In the genomic region with DNA sequence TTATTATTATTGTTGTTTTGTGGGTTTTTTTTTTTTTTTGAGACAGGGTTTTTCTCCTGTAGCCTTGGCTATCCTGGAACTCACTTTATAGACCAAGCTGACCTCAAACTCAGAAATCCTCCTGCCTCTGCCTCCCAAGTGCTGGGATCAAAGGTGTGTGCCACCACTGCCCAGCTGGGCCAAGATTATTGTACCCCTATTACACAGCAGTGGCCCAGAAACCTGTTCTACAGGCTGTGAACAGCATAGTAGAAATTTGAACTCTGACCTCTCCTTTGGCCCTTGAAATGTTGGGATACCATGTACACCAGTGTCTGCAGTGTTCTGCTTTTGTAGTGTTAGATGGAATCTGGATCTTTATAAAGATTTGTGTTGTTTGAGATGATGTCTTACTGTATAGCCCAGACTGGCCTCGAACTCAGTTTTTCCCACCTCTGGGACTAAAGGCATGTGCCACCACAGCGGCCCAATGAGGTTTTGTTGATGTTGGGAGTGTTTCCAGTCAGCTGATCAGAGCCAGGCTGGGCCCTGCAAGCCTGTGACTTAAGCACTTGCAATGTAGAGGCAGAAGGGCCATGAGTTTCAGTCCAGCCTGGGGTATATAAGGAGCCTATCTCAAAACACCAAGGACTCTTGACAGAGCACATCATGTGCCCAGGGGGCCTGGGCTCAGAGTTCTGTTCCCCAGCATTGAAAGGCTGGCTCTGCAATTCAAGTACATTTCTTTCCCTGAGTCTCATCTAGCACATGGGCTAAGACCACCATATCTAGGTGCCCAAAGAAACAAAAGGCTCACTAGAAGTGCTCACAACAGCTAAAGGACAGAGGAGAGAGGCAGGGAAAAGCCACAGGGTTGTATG, we compare ENCODE assay signal across 9 mouse cellular contexts. TPM values are rescaled to one million over a fixed set of nuclear protein-coding genes. Genes with fewer than 3 reads are reported as not detected.
DNase-seq lines count a peak whose midpoint lies in the region; ATAC-seq and TF ChIP-seq lines count a peak whose summit lies in the region.
"Had no signal": no experiment of that assay in that cellular context is flagged by ENCODE, and none has a peak within 500 bp of the region (broad histone marks: within the 10 kb centered on the region; RNA-seq: fewer than 3 reads in every experiment).

No protein-coding gene starts in this region.

- H3K27ac ChIP-seq in liver, embryonic 12.5 days: peak overlapping the region; percentile 18; the same call in 1 of the 2 replicates
- H3K27ac ChIP-seq in liver, postnatal 0 days (ENCODE audit: low read depth): no peak overlapping the region
- no peak overlapping the region for H3K27ac ChIP-seq in forebrain, embryonic 12.5 days
- peak overlapping the region; percentile 26; the same call in 1 of the 2 replicates for H3K27ac ChIP-seq in hindbrain, postnatal 0 days
- H3K27ac ChIP-seq in neural tube, embryonic 15.5 days (replicated peaks): no peak overlapping the region

- TF ChIP-seq CTCF in liver, postnatal 0 days (IDR thresholded peaks at IDR 0.05; ENCODE audit: low read depth): no peak
- TF ChIP-seq CTCF in hindbrain, postnatal 0 days (IDR thresholded peaks at IDR 0.05; ENCODE audit: low read depth): no peak

- H3K9me3 ChIP-seq in liver, embryonic 12.5 days (replicated peaks): no peaks in the 10 kb centered on the region
- H3K9me3 ChIP-seq in liver, postnatal 0 days (ENCODE audit: low read length): no peaks in the 10 kb centered on the region
- no peaks in the 10 kb centered on the region for H3K9me3 ChIP-seq in forebrain, embryonic 12.5 days
- no peaks in the 10 kb centered on the region for H3K9me3 ChIP-seq in hindbrain, postnatal 0 days (ENCODE audit: low read length)
- no peaks in the 10 kb centered on the region for H3K9me3 ChIP-seq in neural tube, embryonic 15.5 days (replicated peaks)

- H3K27me3 ChIP-seq in liver, embryonic 12.5 days (replicated peaks): no peaks in the 10 kb centered on the region
- no peaks in the 10 kb centered on the region for H3K27me3 ChIP-seq in liver, postnatal 0 days (ENCODE audit: insufficient read depth, low read length)
- no peaks in the 10 kb centered on the region for H3K27me3 ChIP-seq in forebrain, embryonic 12.5 days
- no peaks in the 10 kb centered on the region for H3K27me3 ChIP-seq in hindbrain, postnatal 0 days (ENCODE audit: insufficient read depth, low read length)
- H3K27me3 ChIP-seq in neural tube, embryonic 15.5 days (replicated peaks): no peaks in the 10 kb centered on the region

- no peaks in the 10 kb centered on the region for H3K36me3 ChIP-seq in liver, embryonic 12.5 days
- H3K36me3 ChIP-seq in liver, postnatal 0 days (replicated peaks; ENCODE audit: insufficient read depth, low read length): no peaks in the 10 kb centered on the region
- H3K36me3 ChIP-seq in forebrain, embryonic 12.5 days (replicated peaks): peaks cover 18% of the 10 kb centered on the region
- 0 out of 2 replicates have a peak, but pooled peaks cover 5% of the 10 kb centered on the region for H3K36me3 ChIP-seq in hindbrain, postnatal 0 days (ENCODE audit: insufficient read depth, low read length)
- no peaks in the 10 kb centered on the region; the same call in 1 of the 2 replicates for H3K36me3 ChIP-seq in neural tube, embryonic 15.5 days

- DNase-seq in liver, postnatal 0 days: no peak
- DNase-seq in hindbrain, postnatal 0 days (ENCODE audit: low spot score): no peak
- DNase-seq in frontal cortex, postnatal 36 days (ENCODE audit: low spot score in 2 of 2): no peak
- DNase-seq in layer of hippocampus, adult 18-20 months (ENCODE audit: low spot score in 2 of 2): no peak

- no peak overlapping the region for H3K4me3 ChIP-seq in liver, embryonic 12.5 days
- no peak overlapping the region for H3K4me3 ChIP-seq in liver, postnatal 0 days (ENCODE audit: low read depth, low read length)
- no peak overlapping the region for H3K4me3 ChIP-seq in forebrain, embryonic 12.5 days (replicated peaks)
- H3K4me3 ChIP-seq in hindbrain, postnatal 0 days (ENCODE audit: low read length): peak overlapping the region; percentile 90; the same call in 1 of the 2 replicates
- no peak overlapping the region; the same call in 1 of the 2 replicates for H3K4me3 ChIP-seq in neural tube, embryonic 15.5 days (replicated peaks)

- no peak for TF ChIP-seq EP300 in liver, postnatal 0 days (IDR thresholded peaks at IDR 0.05; ENCODE audit: low read depth)

- ATAC-seq in liver, embryonic 12.5 days: no peak
- no peak for ATAC-seq in liver, postnatal 0 days
- ATAC-seq in forebrain, embryonic 12.5 days (ENCODE audit: low FRiP score): no peak
- no peak for ATAC-seq in hindbrain, postnatal 0 days
- no peak for ATAC-seq in neural tube, embryonic 15.5 days (ENCODE audit: low FRiP score)
- no peak for ATAC-seq in erythroid progenitor cell, adult 5-6 weeks (replicated peaks; ENCODE audit: low FRiP score, poor library complexity, severe bottlenecking)

- WGBS in liver, embryonic 12.5 days (ENCODE audit: insufficient replicate concordance): 82% methylated on average over 2 of the region's 2 CpGs
- WGBS in liver, postnatal 0 days (ENCODE audit: insufficient replicate concordance): 79% methylated on average over 2 of the region's 2 CpGs
- 93% methylated on average over 2 of the region's 2 CpGs for WGBS in forebrain, embryonic 12.5 days
- WGBS in hindbrain, postnatal 0 days: 72% methylated on average over 2 of the region's 2 CpGs
- 77% methylated on average over 2 of the region's 2 CpGs for WGBS in neural tube, embryonic 15.5 days

- H3K4me1 ChIP-seq in liver, embryonic 12.5 days: peaks cover 24% of the 10 kb centered on the region
- H3K4me1 ChIP-seq in liver, postnatal 0 days (ENCODE audit: insufficient read depth): peaks cover 21% of the 10 kb centered on the region
- peaks cover 34% of the 10 kb centered on the region for H3K4me1 ChIP-seq in forebrain, embryonic 12.5 days
- peaks cover 12% of the 10 kb centered on the region for H3K4me1 ChIP-seq in hindbrain, postnatal 0 days (ENCODE audit: insufficient read depth, low read length)
- H3K4me1 ChIP-seq in neural tube, embryonic 15.5 days: peaks cover 45% of the 10 kb centered on the region

- no peak overlapping the region for H3K9ac ChIP-seq in liver, embryonic 12.5 days
- H3K9ac ChIP-seq in liver, postnatal 0 days (replicated peaks): no peak overlapping the region
- H3K9ac ChIP-seq in forebrain, embryonic 12.5 days: no peak overlapping the region
- H3K9ac ChIP-seq in hindbrain, postnatal 0 days (replicated peaks; ENCODE audit: low read length): 0 out of 2 replicates have a peak overlapping the region, but pooled peaks have one; percentile 9
- H3K9ac ChIP-seq in neural tube, embryonic 15.5 days (replicated peaks): no peak overlapping the region

- no peak overlapping the region for H3K4me2 ChIP-seq in liver, embryonic 12.5 days
- H3K4me2 ChIP-seq in liver, postnatal 0 days (ENCODE audit: low read depth, low read length): no peak overlapping the region
- H3K4me2 ChIP-seq in forebrain, embryonic 12.5 days: peak overlapping the region; percentile 73
- peak overlapping the region; percentile 61 for H3K4me2 ChIP-seq in hindbrain, postnatal 0 days (ENCODE audit: low read depth, low read length)
- H3K4me2 ChIP-seq in neural tube, embryonic 15.5 days: peak overlapping the region; percentile 70

RNA-seq across cellular contexts. Expression of gene Iqcn, which starts 1.0 kb away (rescaled TPM):
- polyA plus RNA-seq in liver, embryonic 12.5 days (2016; fragmentation: Nextera tagmentation; extraction: Ambion mirVana): not detected in 2 replicates
- polyA plus RNA-seq in liver, postnatal 0 days (2015; fragmentation: Nextera tagmentation; extraction: Ambion mirVana): 0.02 TPM in 1 of 2 replicates, not detected in the other
- polyA plus RNA-seq in forebrain, embryonic 12.5 days (2016; fragmentation: Nextera tagmentation; extraction: Ambion mirVana): 0.04 and 0.10 TPM in 2 replicates
- total RNA-seq in hindbrain, postnatal 0 days (2014; rRNA removed): 0.05 and 0.18 TPM in 2 replicates
- 0.05 and 0.08 TPM in 2 replicates for polyA plus RNA-seq in hindbrain, postnatal 0 days (2015; fragmentation: Nextera tagmentation; extraction: Ambion mirVana)
- 0.04 and 0.09 TPM in 2 replicates for polyA plus RNA-seq in neural tube, embryonic 15.5 days (2015; fragmentation: Nextera tagmentation; extraction: Ambion mirVana)
- total RNA-seq in layer of hippocampus, adult 18-20 months (2021): under 1 TPM in 1 of 2 experiments, not detected in 1; 0.07 TPM
- not detected in 2 replicates for total RNA-seq in erythroid progenitor cell, adult 5-6 weeks (2015; ENCODE audit: low replicate concordance)
- total RNA-seq in erythroid progenitor cell, adult 5-6 weeks (2017; ENCODE audit: low replicate concordance): not detected in 2 replicates

RNA-seq across cellular contexts. Expression of gene Jund, which starts 3.5 kb away (rescaled TPM):
- 59.5 and 66.8 TPM in 2 replicates for polyA plus RNA-seq in liver, embryonic 12.5 days (2016; fragmentation: Nextera tagmentation; extraction: Ambion mirVana)
- polyA plus RNA-seq in liver, postnatal 0 days (2015; fragmentation: Nextera tagmentation; extraction: Ambion mirVana): 19.6 and 38.4 TPM in 2 replicates
- 153 and 165 TPM in 2 replicates for polyA plus RNA-seq in forebrain, embryonic 12.5 days (2016; fragmentation: Nextera tagmentation; extraction: Ambion mirVana)
- total RNA-seq in hindbrain, postnatal 0 days (2014; rRNA removed): 486 and 650 TPM in 2 replicates
- polyA plus RNA-seq in hindbrain, postnatal 0 days (2015; fragmentation: Nextera tagmentation; extraction: Ambion mirVana): 90.4 and 96.3 TPM in 2 replicates
- 73.7 and 82.7 TPM in 2 replicates for polyA plus RNA-seq in neural tube, embryonic 15.5 days (2015; fragmentation: Nextera tagmentation; extraction: Ambion mirVana)
- total RNA-seq in layer of hippocampus, adult 18-20 months (2021): 100 to 1,000 TPM; 186 to 200 TPM
- 26.7 and 36.0 TPM in 2 replicates for total RNA-seq in erythroid progenitor cell, adult 5-6 weeks (2015; ENCODE audit: low replicate concordance)
- 21.1 and 32.0 TPM in 2 replicates for total RNA-seq in erythroid progenitor cell, adult 5-6 weeks (2017; ENCODE audit: low replicate concordance)

RNA-seq across cellular contexts. Expression of gene Gm3336, which starts 16.1 kb away (rescaled TPM):
- polyA plus RNA-seq in liver, embryonic 12.5 days (2016; fragmentation: Nextera tagmentation; extraction: Ambion mirVana): not detected in 2 replicates
- 0.22 and 0.25 TPM in 2 replicates for polyA plus RNA-seq in liver, postnatal 0 days (2015; fragmentation: Nextera tagmentation; extraction: Ambion mirVana)
- polyA plus RNA-seq in forebrain, embryonic 12.5 days (2016; fragmentation: Nextera tagmentation; extraction: Ambion mirVana): not detected in 2 replicates
- total RNA-seq in hindbrain, postnatal 0 days (2014; rRNA removed): not detected in 2 replicates
- polyA plus RNA-seq in hindbrain, postnatal 0 days (2015; fragmentation: Nextera tagmentation; extraction: Ambion mirVana): not detected in 2 replicates
- polyA plus RNA-seq in neural tube, embryonic 15.5 days (2015; fragmentation: Nextera tagmentation; extraction: Ambion mirVana): not detected in 2 replicates
- total RNA-seq in layer of hippocampus, adult 18-20 months (2021): not detected
- total RNA-seq in erythroid progenitor cell, adult 5-6 weeks (2015; ENCODE audit: low replicate concordance): not detected in 2 replicates
- not detected in 2 replicates for total RNA-seq in erythroid progenitor cell, adult 5-6 weeks (2017; ENCODE audit: low replicate concordance)
- total RNA-seq: left cerebral cortex, postnatal 10 days had no signal

RNA-seq across cellular contexts. Expression of gene Pde4c, which starts 21.3 kb away (rescaled TPM):
- polyA plus RNA-seq in liver, embryonic 12.5 days (2016; fragmentation: Nextera tagmentation; extraction: Ambion mirVana): 0.56 and 0.71 TPM in 2 replicates
- 1.6 and 1.8 TPM in 2 replicates for polyA plus RNA-seq in liver, postnatal 0 days (2015; fragmentation: Nextera tagmentation; extraction: Ambion mirVana)
- 0.14 and 0.17 TPM in 2 replicates for polyA plus RNA-seq in forebrain, embryonic 12.5 days (2016; fragmentation: Nextera tagmentation; extraction: Ambion mirVana)
- total RNA-seq in hindbrain, postnatal 0 days (2014; rRNA removed): 0.26 and 0.72 TPM in 2 replicates
- polyA plus RNA-seq in hindbrain, postnatal 0 days (2015; fragmentation: Nextera tagmentation; extraction: Ambion mirVana): 0.20 and 0.31 TPM in 2 replicates
- 0.17 and 0.40 TPM in 2 replicates for polyA plus RNA-seq in neural tube, embryonic 15.5 days (2015; fragmentation: Nextera tagmentation; extraction: Ambion mirVana)
- 1 to 10 TPM; 1.0 to 1.3 TPM for total RNA-seq in layer of hippocampus, adult 18-20 months (2021)
- 0.72 and 0.84 TPM in 2 replicates for total RNA-seq in erythroid progenitor cell, adult 5-6 weeks (2015; ENCODE audit: low replicate concordance)
- not detected in 2 replicates for total RNA-seq in erythroid progenitor cell, adult 5-6 weeks (2017; ENCODE audit: low replicate concordance)

RNA-seq across cellular contexts. Expression of gene Lsm4, which starts 29.2 kb away (rescaled TPM):
- 266 and 269 TPM in 2 replicates for polyA plus RNA-seq in liver, embryonic 12.5 days (2016; fragmentation: Nextera tagmentation; extraction: Ambion mirVana)
- 98.5 and 103 TPM in 2 replicates for polyA plus RNA-seq in liver, postnatal 0 days (2015; fragmentation: Nextera tagmentation; extraction: Ambion mirVana)
- 259 and 275 TPM in 2 replicates for polyA plus RNA-seq in forebrain, embryonic 12.5 days (2016; fragmentation: Nextera tagmentation; extraction: Ambion mirVana)
- total RNA-seq in hindbrain, postnatal 0 days (2014; rRNA removed): 301 and 453 TPM in 2 replicates
- 188 and 190 TPM in 2 replicates for polyA plus RNA-seq in hindbrain, postnatal 0 days (2015; fragmentation: Nextera tagmentation; extraction: Ambion mirVana)
- polyA plus RNA-seq in neural tube, embryonic 15.5 days (2015; fragmentation: Nextera tagmentation; extraction: Ambion mirVana): 191 and 206 TPM in 2 replicates
- total RNA-seq in layer of hippocampus, adult 18-20 months (2021): 10 to 100 TPM; 63.8 to 71.5 TPM
- 86.5 and 93.1 TPM in 2 replicates for total RNA-seq in erythroid progenitor cell, adult 5-6 weeks (2015; ENCODE audit: low replicate concordance)
- total RNA-seq in erythroid progenitor cell, adult 5-6 weeks (2017; ENCODE audit: low replicate concordance): 38.4 and 57.6 TPM in 2 replicates

Comparison
In these comparisons a context has a peak if more than half of its experiments do, and no peak if none do; other contexts are left out.
1. H3K27ac ChIP-seq: peak in liver, embryonic 12.5 days (single experiment) and hindbrain, postnatal 0 days (single experiment); none in liver, postnatal 0 days (single experiment), forebrain, embryonic 12.5 days (single experiment) and neural tube, embryonic 15.5 days (single experiment).
2. H3K4me2 ChIP-seq: peak in forebrain, embryonic 12.5 days (single experiment), hindbrain, postnatal 0 days (single experiment) and neural tube, embryonic 15.5 days (single experiment); none in liver, embryonic 12.5 days (single experiment) and liver, postnatal 0 days (single experiment).